Mouse (Mus musculus) retina, postnatal 7 days (tissue): Measurements from ENCODE around the gene Acat1.

Experiments used
- DNase-seq: peaks from one replicate; pipeline ENCODE4 v3.0.0-alpha.2; 2012; ENCODE audit warnings: low read depth, low spot score

Gene Acat1

DNA sequence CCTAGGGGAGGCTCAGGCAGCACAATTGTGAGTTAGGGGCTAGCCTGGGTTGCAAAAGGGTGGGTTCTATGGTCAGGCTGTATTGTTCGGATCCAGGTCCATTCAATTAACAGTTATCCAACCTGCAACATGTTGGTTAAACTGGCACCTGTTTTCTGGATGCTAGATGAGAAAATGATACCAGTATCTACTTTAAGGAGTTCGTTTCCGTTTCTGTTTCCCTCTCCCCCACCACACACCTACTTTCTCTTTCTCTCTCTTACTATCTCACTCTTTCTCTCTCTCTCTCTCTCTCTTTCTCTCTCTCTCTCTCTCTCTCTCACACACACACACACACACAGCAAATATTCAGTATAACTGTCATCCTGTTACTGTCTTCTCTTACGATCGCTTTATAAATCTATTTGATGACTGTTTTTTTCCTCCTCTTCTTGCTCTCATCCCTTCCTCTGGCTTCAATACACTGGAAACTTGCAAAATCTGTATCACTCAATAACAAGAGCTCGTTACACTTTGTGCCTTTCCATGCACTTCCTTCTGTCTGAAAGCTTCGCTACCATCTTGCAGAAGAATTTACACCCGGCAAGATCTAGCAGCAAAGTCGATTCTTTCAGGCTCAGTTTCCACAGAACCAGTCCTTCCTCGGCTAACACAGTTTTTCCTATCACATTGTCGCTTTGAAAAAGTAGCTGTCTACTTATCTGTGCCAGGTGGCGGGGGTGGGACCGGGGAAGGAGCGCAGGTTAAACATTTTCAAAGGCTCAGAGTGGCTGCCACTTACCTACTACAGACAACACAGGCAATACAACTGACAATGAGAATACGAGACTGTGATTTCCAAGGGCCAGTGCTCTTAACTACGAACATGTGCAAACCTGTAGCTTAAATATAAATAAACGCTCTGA is 74.5 kb downstream of the Acat1 start:
- no peak for DNase-seq
